Mouse (Mus musculus) heart, postnatal 0 days (tissue): Measurements from ENCODE around the gene Uvrag. TPM values are rescaled to one million over a fixed set of nuclear protein-coding genes. Genes with fewer than 3 reads are reported as not detected.

Experiments
- ATAC-seq: fragments of 200-750 bp; cut with Nextera tagmentation; 2 replicates; pipeline ENCODE4 v1.8.0; 2017; ENCODE audit warnings: low read depth, moderate number of reproducible peaks, moderate library complexity; ENCODE audit not compliant: insufficient read depth
- DNase-seq: peaks from one replicate; pipeline ENCODE4 v3.0.0-alpha.2; 2016; ENCODE audit warnings: low spot score
- H3K27ac ChIP-seq: fragments of 300-500 bp; sonication (generic); 2 replicates; pipeline ENCODE4 v1.5.1; 2014; ENCODE audit warnings: low read depth, mild to moderate bottlenecking
- H3K27me3 ChIP-seq: fragments of 300-500 bp; sonication (generic); 2 replicates; pipeline ENCODE4 v1.6.1; 2014; ENCODE audit warnings: low read length, mixed read lengths; ENCODE audit not compliant: control insufficient read depth, insufficient read depth
- H3K36me3 ChIP-seq: fragments of 300-500 bp; sonication (generic); replicated peaks from 2 replicates; pipeline ENCODE4 v1.6.1; 2014; ENCODE audit warnings: low read length, mixed read lengths; ENCODE audit not compliant: control insufficient read depth, insufficient read depth
- H3K4me1 ChIP-seq: fragments of 300-500 bp; sonication (generic); 2 replicates; pipeline ENCODE4 v1.6.1; 2014; ENCODE audit warnings: antibody characterized with exemption; ENCODE audit not compliant: control insufficient read depth, insufficient read depth
- H3K4me2 ChIP-seq: fragments of 300-500 bp; sonication (generic); 2 replicates; pipeline ENCODE4 v1.6.1; 2014; ENCODE audit warnings: low read depth, mild to moderate bottlenecking, low read length, moderate library complexity
- H3K4me3 ChIP-seq: fragments of 300-500 bp; sonication (generic); 2 replicates; pipeline ENCODE4 v1.5.1; 2014; ENCODE audit warnings: low read depth, low read length
- H3K9ac ChIP-seq: fragments of 300-500 bp; sonication (generic); replicated peaks from 2 replicates; pipeline ENCODE4 v1.6.1; 2014; ENCODE audit warnings: low read depth, low read length, mixed read lengths
- H3K9me3 ChIP-seq: fragments of 300-500 bp; sonication (generic); replicated peaks from 2 replicates; pipeline ENCODE4 v1.6.1; 2016; ENCODE audit warnings: low read length; ENCODE audit not compliant: control insufficient read depth
- CTCF ChIP-seq: IDR thresholded peaks from 2 replicates; pipeline ENCODE4 v1.5.1; 2016; ENCODE audit warnings: antibody characterized with exemption, control low read depth, low read depth
- EP300 ChIP-seq: IDR thresholded peaks from 2 replicates; pipeline ENCODE4 v1.6.1; 2016; ENCODE audit warnings: antibody characterized with exemption, low read depth
- WGBS: fragments of 180-500 bp; shearing (Covaris S2); extraction: QIAGEN DNeasy Blood & Tissue Kit; methylation state at CpG from one replicate; pipeline ENCODE4 v1.1.7; 2014; 5-methylcytosine and 5-hydroxymethylcytosine counted together
- polyA plus RNA-seq: library from polyadenylated mRNA; unstranded; fragments of >200 nt; fragmentation: Nextera tagmentation; extraction: Ambion mirVana; gene quantifications from 2 replicates; pipeline ENCODE4 v1.2.1, GENCODE M21; 2015
- total RNA-seq: library from RNA; depleted of rRNA; stranded (reverse); fragments of >200 nt; gene quantifications from 2 replicates; pipeline ENCODE4 v1.2.3, GENCODE M21; 2014; ENCODE audit warnings: low replicate concordance

Gene Uvrag
- total and polyA plus RNA-seq, 2 experiments from 2014 or later = 11.8 to 38.1 TPM

- TF ChIP-seq CTCF (no peak), EP300 (no peak)
- no peak for DNase-seq
- peaks cover 5% of the 10 kb centered on the region; the same call in 1 of the 2 replicates for H3K36me3 ChIP-seq
- H3K4me3 ChIP-seq = no peak overlapping the region
- 13% methylated on average over 10 of the region's 10 CpGs for WGBS
- ATAC-seq = no peak
- no peak overlapping the region for H3K27ac ChIP-seq
- no peak overlapping the region for H3K9ac ChIP-seq
- H3K9me3 ChIP-seq = no peaks in the 10 kb centered on the region
- peaks cover 28% of the 10 kb centered on the region for H3K4me1 ChIP-seq
- no peaks in the 10 kb centered on the region for H3K27me3 ChIP-seq
- no peak overlapping the region for H3K4me2 ChIP-seq
Observed at GRCm38 (mm10) chr7:98895501-98896095, 245.3 kb downstream of the Uvrag start.

- WGBS = 46% methylated on average over 5 of the region's 5 CpGs
- TF ChIP-seq CTCF (no peak), EP300 (no peak)
Observed at GRCm38 (mm10) chr7:98894768-98895167, 246.2 kb downstream of the Uvrag start.

GRCm38 (mm10) chr7:98894305-98894704, 246.6 kb downstream of the Uvrag start:
- Histone ChIP-seq H3K4me3 (no peak overlapping the region), H3K9ac (no peak overlapping the region), H3K9me3 (no peaks in the 10 kb centered on the region), H3K27me3 (no peaks in the 10 kb centered on the region), H3K4me2 (no peak overlapping the region), H3K27ac (no peak overlapping the region), H3K4me1 (peaks cover 19% of the 10 kb centered on the region), H3K36me3 (peaks cover 2% of the 10 kb centered on the region; the same call in 1 of the 2 replicates)
- TF ChIP-seq CTCF = no peak
- TF ChIP-seq EP300 = no peak
- DNase-seq = no peak
- no peak for ATAC-seq
- WGBS = 92% methylated on average over 5 of the region's 5 CpGs

More at GRCm38 (mm10) chr7:98894768-98895167, 246.2 kb downstream of the Uvrag start:
- Histone ChIP-seq H3K27ac (no peak overlapping the region), H3K4me2 (no peak overlapping the region), H3K9me3 (no peaks in the 10 kb centered on the region), H3K27me3 (no peaks in the 10 kb centered on the region), H3K36me3 (peaks cover 5% of the 10 kb centered on the region; the same call in 1 of the 2 replicates), H3K4me3 (no peak overlapping the region), H3K9ac (no peak overlapping the region), H3K4me1 (peaks cover 20% of the 10 kb centered on the region)
- no peak for ATAC-seq
- no peak for DNase-seq

GRCm38 (mm10) chr7:98893144-98893543, 247.8 kb downstream of the Uvrag start:
- no peak overlapping the region for H3K4me3 ChIP-seq
- whole genome bisulfite sequencing = 92% methylated on average over 5 of the region's 5 CpGs
- H3K4me1 ChIP-seq = peaks cover 19% of the 10 kb centered on the region
- peaks cover 4% of the 10 kb centered on the region for H3K36me3 ChIP-seq
- H3K4me2 ChIP-seq = no peak overlapping the region
- DNase-seq = no peak
- no peak overlapping the region for H3K9ac ChIP-seq
- H3K27ac ChIP-seq = no peak overlapping the region
- H3K27me3 ChIP-seq = no peaks in the 10 kb centered on the region
- H3K9me3 ChIP-seq = no peaks in the 10 kb centered on the region
- no peak for TF ChIP-seq CTCF
- no peak for TF ChIP-seq EP300
- ATAC-seq = no peak

GRCm38 (mm10) chr7:98889211-98889610, 251.7 kb downstream of the Uvrag start:
- no peaks in the 10 kb centered on the region for H3K9me3 ChIP-seq
- 79% methylated on average over 7 of the region's 7 CpGs for WGBS
- no peak overlapping the region for H3K4me2 ChIP-seq
- H3K4me1 ChIP-seq = no peaks in the 10 kb centered on the region
- no peaks in the 10 kb centered on the region for H3K27me3 ChIP-seq
- no peak overlapping the region for H3K9ac ChIP-seq
- no peak overlapping the region for H3K4me3 ChIP-seq
- ATAC-seq (no peak), DNase-seq (no peak)
- TF ChIP-seq EP300 = no peak
- no peak for TF ChIP-seq CTCF
- H3K36me3 ChIP-seq = peaks cover 29% of the 10 kb centered on the region
- H3K27ac ChIP-seq = no peak overlapping the region

GRCm38 (mm10) chr7:98888810-98889209, 252.1 kb downstream of the Uvrag start:
- ATAC-seq = no peak

More at GRCm38 (mm10) chr7:98888810-98889209, 252.1 kb downstream of the Uvrag start:
- peaks cover 32% of the 10 kb centered on the region for H3K36me3 ChIP-seq
- H3K4me2 ChIP-seq = no peak overlapping the region
- no peak overlapping the region for H3K27ac ChIP-seq
- H3K27me3 ChIP-seq = no peaks in the 10 kb centered on the region
- H3K9me3 ChIP-seq = no peaks in the 10 kb centered on the region
- no peaks in the 10 kb centered on the region for H3K4me1 ChIP-seq
- TF ChIP-seq EP300 (no peak), CTCF (no peak)
- DNase-seq = no peak
- 83% methylated on average over 5 of the region's 5 CpGs for WGBS
- H3K4me3 ChIP-seq = no peak overlapping the region
- H3K9ac ChIP-seq = no peak overlapping the region
